Mouse (Mus musculus) heart, embryonic 10.5 days (tissue): Measurements from ENCODE around the gene Ctdsp1. TPM values are rescaled to one million over a fixed set of nuclear protein-coding genes. Genes with fewer than 3 reads are reported as not detected.
"Not testable (repeated sequence)": the region's sequence is repeated elsewhere in the genome, so short reads cannot be mapped to it uniquely, and the experiment has no call there.

ENCODE experiments used
- DNase-seq: peaks from one replicate; pipeline ENCODE4 v3.0.0-alpha.2; 2017; ENCODE audit warnings: low spot score
- H3K27ac ChIP-seq: fragments of 300-500 bp; sonication (generic); 2 replicates; pipeline ENCODE4 v1.5.1; 2016; ENCODE audit warnings: mild to moderate bottlenecking
- H3K27me3 ChIP-seq: fragments of 300-500 bp; sonication (generic); 2 replicates; pipeline ENCODE4 v1.6.1; 2016; ENCODE audit warnings: mild to moderate bottlenecking; ENCODE audit not compliant: poor library complexity, insufficient read depth, severe bottlenecking
- H3K36me3 ChIP-seq: fragments of 300-500 bp; sonication (generic); 2 replicates; pipeline ENCODE4 v1.6.1; 2016; ENCODE audit warnings: mild to moderate bottlenecking, moderate library complexity
- H3K4me1 ChIP-seq: fragments of 300-500 bp; sonication (generic); 2 replicates; pipeline ENCODE4 v1.6.1; 2016; ENCODE audit warnings: mild to moderate bottlenecking
- H3K4me3 ChIP-seq: fragments of 300-500 bp; sonication (generic); 2 replicates; pipeline ENCODE4 v1.5.1; 2016; ENCODE audit warnings: mild to moderate bottlenecking, moderate library complexity
- H3K9me3 ChIP-seq: fragments of 300-500 bp; sonication (generic); 2 replicates; pipeline ENCODE4 v1.6.1; 2016; ENCODE audit warnings: mild to moderate bottlenecking, moderate library complexity
- WGBS: fragments of 180-500 bp; shearing (Covaris S2); methylation state at CpG from one replicate; pipeline ENCODE4 v1.1.7; 2016; 5-methylcytosine and 5-hydroxymethylcytosine counted together
- polyA plus RNA-seq: library from polyadenylated mRNA; unstranded; fragments of >200 nt; fragmentation: Nextera tagmentation; extraction: Ambion mirVana; gene quantifications from 2 replicates; pipeline ENCODE4 v1.2.1, GENCODE M21; 2016

Gene Ctdsp1
- polyA plus RNA-seq, 1 experiment from 2014 or later = 69.2 TPM

DNA sequence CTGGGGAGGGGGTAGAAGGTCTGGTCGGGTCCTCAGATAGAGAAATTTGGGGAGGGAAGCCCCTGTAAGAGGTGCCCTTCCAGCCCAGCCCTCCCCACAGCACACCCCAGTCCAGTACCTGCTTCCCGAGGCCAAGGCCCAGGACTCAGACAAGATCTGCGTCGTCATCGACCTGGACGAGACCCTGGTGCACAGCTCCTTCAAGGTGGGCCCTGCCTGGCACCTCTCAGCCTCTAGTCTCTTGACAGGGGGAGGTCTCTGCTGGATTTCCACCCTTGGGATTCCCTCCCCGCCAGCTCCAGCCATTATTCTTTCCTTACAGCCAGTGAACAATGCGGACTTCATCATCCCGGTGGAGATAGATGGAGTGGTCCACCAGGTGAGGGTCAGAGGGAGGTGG lies 2.4 kb downstream of the Ctdsp1 start:
- DNase-seq = no peak
- no peaks in the 10 kb centered on the region for H3K9me3 ChIP-seq
- no peaks in the 10 kb centered on the region for H3K27me3 ChIP-seq
- peaks cover 58% of the 10 kb centered on the region for H3K4me1 ChIP-seq
- peaks cover 28% of the 10 kb centered on the region for H3K36me3 ChIP-seq
- WGBS = 89% methylated on average over 9 of the region's 9 CpGs
- H3K27ac ChIP-seq = peak overlapping the region; percentile 42; the same call in 1 of the 2 replicates
- H3K4me3 ChIP-seq = no peak overlapping the region

DNA sequence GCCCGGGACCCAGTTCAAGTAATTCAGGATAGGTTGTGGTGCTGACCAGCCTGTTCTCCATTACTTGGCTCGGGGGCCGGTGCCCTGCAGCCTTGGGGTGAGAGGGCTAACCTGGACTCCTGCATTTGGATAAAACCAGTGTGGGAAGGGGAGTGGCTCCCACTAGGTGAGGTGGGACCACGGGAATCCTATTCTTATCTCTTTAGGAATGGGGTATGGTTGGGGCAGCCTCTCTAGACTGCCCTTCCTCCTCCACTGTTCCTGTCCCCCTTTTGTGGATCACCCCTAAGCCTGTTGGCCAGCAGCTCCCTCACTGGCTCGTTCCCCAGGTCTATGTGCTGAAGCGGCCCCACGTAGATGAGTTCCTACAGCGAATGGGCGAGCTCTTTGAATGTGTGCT lies 3.0 kb downstream of the Ctdsp1 start:
- H3K27ac ChIP-seq = no peak overlapping the region
- H3K4me1 ChIP-seq = peaks cover 54% of the 10 kb centered on the region
- 87% methylated on average over 9 of the region's 9 CpGs for WGBS

DNA sequence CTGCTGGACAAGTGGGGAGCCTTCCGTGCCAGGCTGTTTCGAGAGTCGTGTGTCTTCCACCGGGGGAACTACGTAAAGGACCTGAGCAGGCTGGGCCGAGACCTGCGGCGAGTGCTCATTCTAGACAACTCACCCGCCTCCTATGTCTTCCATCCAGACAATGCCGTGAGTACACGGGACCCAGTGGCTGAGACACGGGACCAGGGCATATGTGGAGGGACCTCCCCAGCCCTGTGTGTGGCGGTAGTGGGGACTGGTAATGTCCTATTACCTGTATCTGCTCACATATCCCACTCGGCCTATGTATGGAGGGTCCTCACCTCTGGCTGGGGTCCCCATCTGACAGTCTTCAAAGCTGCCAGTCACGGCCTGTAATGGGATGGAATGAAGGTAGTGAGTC lies 3.5 kb downstream of the Ctdsp1 start:
- WGBS = 90% methylated on average over 15 of the region's 15 CpGs
- no peaks in the 10 kb centered on the region for H3K27me3 ChIP-seq
- no peaks in the 10 kb centered on the region for H3K9me3 ChIP-seq
- H3K4me3 ChIP-seq = no peak overlapping the region
- no peak for DNase-seq
- H3K27ac ChIP-seq = no peak overlapping the region
- peaks cover 28% of the 10 kb centered on the region for H3K36me3 ChIP-seq
- H3K4me1 ChIP-seq = peaks cover 49% of the 10 kb centered on the region

More for the DNA sequence above, 3.0 kb downstream of the Ctdsp1 start:
- no peak for DNase-seq
- Histone ChIP-seq H3K36me3 (peaks cover 28% of the 10 kb centered on the region), H3K9me3 (no peaks in the 10 kb centered on the region), H3K4me3 (no peak overlapping the region), H3K27me3 (no peaks in the 10 kb centered on the region)

DNA sequence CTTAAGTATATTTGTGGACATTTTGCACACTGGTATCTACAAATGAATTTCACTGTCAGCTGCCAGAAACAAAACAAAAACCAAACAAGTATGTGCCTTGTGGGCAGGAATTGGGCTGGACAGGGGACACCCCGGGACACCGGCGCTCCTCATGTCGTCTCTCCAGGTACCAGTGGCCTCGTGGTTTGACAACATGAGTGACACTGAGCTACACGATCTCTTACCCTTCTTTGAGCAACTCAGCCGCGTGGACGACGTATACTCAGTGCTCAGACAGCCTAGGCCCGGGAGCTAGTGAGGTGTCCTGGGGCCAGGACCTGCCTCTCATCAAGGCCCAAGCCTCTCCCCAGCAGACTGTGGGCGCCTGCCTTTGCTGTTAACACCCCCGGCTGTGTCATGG lies 4.0 kb downstream of the Ctdsp1 start:
- no peaks in the 10 kb centered on the region for H3K9me3 ChIP-seq
- peaks cover 28% of the 10 kb centered on the region for H3K36me3 ChIP-seq
- no peaks in the 10 kb centered on the region for H3K27me3 ChIP-seq
- WGBS = 81% methylated on average over 13 of the region's 13 CpGs
- no peak overlapping the region for H3K27ac ChIP-seq
- peaks cover 45% of the 10 kb centered on the region for H3K4me1 ChIP-seq
- no peak overlapping the region for H3K4me3 ChIP-seq
- DNase-seq = no peak

DNA sequence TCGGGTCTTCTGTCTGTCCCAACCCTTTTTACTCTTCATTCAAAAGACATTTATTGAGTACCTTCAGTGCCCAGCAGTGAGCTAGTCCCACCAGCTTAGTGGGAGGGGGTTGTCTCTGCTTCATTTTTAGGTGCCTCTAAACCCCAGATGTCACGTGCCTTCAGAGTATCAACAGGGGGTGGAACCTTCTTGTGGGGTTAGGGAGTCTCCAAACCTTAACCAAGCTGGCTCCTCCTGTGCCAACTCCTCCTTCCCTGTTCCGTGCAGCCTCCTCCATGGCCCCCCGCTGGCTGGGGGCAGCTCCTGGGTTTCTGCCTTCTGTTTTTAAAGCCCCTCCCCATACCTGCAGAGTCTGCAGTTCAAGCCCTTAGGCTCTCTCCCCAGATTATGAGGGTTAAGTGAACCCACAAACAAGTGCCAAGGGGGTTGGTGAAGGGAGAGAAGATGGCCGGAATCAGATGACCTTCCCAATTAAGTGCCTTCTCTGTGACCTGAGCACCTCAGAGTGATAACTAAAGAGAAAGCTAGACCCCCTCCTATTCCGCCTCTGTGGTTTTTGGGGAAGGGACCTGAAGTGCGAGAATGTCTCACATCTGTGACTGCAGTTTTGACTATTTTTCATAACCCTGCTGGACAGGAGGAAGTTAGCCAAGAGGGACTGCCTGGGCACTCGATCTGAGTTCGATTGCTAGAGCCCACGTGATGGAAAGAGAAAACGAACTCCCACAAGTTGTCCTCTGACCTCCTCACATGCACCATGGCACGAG lies 5.3 kb downstream of the Ctdsp1 start:
- peak overlapping the region; percentile 88 for H3K27ac ChIP-seq
- H3K4me1 ChIP-seq = peaks cover 41% of the 10 kb centered on the region
- not testable (repeated sequence) for H3K27me3 ChIP-seq, DNase-seq, H3K9me3 ChIP-seq
- H3K4me3 ChIP-seq = peak overlapping the region; percentile 57
- H3K36me3 ChIP-seq = peaks cover 28% of the 10 kb centered on the region
- whole genome bisulfite sequencing = 7% methylated on average over 12 of the region's 12 CpGs

DNA sequence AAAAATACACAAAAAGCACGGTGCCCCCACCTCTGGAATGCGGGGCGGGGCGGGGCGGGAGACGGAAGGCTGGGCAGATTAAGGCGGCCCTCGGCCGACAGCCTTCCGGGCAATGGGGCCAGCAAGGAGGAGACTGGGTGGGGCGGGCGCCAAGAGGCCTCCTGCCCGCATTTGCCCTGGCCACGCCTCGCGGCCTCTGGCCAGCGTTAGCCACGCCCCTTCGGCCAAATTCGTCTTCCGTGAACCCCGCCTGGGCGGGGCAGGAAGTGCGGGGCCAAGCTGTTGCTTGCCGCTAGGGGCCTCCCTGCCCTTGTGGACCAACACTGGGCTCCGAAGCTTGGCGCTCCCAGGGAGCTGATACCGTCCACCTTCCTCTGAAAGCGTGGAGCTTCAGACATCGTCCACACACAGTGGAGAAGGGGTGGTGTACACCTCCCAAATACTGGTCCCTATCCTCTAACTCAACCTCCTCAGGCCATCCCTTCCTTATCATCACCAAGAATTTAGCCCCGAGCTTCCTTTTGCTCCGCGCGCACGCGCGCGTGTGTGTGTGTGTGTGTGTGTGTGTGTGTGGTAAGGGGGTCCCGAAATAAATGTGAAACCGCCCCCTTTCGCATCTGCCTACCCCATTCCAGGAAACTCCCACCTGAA lies 6.1 kb downstream of the Ctdsp1 start:
- Histone ChIP-seq H3K36me3 (peaks cover 28% of the 10 kb centered on the region), H3K27ac (peak overlapping the region; percentile 88), H3K9me3 (no peaks in the 10 kb centered on the region), H3K4me3 (peak overlapping the region; percentile 57), H3K27me3 (no peaks in the 10 kb centered on the region), H3K4me1 (peaks cover 45% of the 10 kb centered on the region)
- WGBS = under 1% methylated on average over 41 of the region's 41 CpGs
- peak; percentile 99 for DNase-seq

DNA sequence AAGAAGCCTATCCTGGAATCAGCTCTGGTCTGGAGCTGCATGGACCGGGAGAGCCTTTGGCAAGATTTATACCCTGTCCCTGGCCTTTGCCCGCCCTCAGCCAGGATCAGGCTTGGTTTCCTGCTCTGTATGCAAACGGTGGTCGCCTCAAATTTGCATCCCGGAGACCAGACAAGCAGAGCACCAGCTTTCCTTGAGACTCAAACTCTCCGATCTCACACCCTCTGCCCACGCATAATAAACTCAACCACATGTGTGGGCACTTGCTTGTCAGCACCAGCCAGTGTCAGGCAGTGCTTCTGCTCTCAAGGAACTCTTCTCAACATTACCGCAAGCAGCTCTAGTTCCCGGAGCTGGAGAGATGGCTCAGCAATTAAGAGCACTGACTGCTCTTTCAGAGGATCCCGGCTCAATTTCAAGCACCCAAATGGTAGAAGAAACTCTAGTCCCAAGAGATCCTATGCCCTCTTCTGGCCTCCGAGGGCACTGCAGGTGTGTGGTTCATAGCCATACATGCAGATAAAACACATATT lies 6.7 kb downstream of the Ctdsp1 start:
- Histone ChIP-seq H3K4me3 (peak overlapping the region; percentile 57), H3K9me3 (no peaks in the 10 kb centered on the region), H3K4me1 (peaks cover 39% of the 10 kb centered on the region), H3K36me3 (peaks cover 28% of the 10 kb centered on the region), H3K27me3 (no peaks in the 10 kb centered on the region), H3K27ac (peak overlapping the region; percentile 88)
- 3% methylated on average over 11 of the region's 11 CpGs for WGBS
- peak; percentile 90 for DNase-seq

DNA sequence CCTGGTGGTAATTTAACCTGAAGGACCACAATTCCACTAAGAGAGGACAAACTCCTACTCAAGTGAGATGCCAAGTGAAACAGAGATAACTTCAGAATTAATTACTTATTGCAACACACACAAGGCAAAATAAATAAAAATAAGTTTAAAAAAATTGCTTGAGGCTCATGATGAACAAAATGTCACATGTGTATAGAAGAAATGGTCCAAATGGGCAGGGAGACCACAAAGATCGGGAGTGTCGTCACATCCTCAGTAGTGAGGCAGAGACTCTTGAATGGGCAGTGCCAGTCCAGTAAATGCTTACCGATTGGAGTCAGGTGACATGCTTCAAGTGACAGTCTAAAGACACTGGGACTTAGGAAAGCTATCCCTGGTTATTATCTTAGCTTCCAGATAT lies 9.2 kb downstream of the Ctdsp1 start:
- H3K27ac ChIP-seq = no peak overlapping the region
- peaks cover 19% of the 10 kb centered on the region; the same call in 1 of the 2 replicates for H3K4me1 ChIP-seq
- H3K9me3 ChIP-seq = no peaks in the 10 kb centered on the region
- WGBS = 84% methylated on average over 3 of the region's 3 CpGs
- H3K36me3 ChIP-seq = 0 out of 2 replicates have a peak, but pooled peaks cover 3% of the 10 kb centered on the region
- DNase-seq = no peak
- H3K27me3 ChIP-seq = no peaks in the 10 kb centered on the region
- H3K4me3 ChIP-seq = no peak overlapping the region

DNA sequence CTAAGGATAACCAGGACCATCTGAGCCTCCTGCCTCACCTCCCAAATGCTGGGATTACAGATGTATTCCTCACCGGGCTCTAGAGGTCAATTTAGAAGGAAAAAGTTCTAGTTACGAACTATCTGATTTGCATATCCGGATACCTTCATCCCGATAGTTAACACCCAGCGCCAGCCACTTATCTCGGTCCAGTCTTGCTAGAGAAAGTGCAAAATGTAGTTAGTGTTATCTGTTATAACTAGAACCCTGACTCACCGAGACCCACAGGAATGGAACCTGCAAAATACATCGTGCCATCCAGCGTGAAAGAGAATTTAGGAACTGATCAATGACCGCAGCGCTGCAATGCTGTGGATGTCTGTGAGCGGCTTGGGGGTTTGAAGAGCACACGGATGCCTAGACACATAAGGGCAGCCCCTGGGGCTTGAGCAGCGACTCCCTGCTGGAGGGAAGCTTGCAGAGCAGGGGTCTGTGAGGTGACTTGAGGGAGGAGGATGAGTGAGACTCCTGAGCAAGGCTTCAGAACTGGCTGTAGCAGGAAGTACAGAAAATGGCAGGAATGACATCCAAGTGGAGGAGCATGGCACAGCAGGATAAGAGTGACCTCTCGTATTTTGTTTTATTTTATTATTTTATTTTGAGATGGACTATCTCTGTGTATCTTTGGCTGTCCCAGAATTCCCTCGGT lies 9.8 kb downstream of the Ctdsp1 start:
- no peak for DNase-seq
- no peak overlapping the region for H3K27ac ChIP-seq
- peaks cover 19% of the 10 kb centered on the region; the same call in 1 of the 2 replicates for H3K4me1 ChIP-seq
- H3K4me3 ChIP-seq = peak overlapping the region; percentile 12; the same call in 1 of the 2 replicates
- no peaks in the 10 kb centered on the region for H3K27me3 ChIP-seq
- WGBS = 39% methylated on average over 16 of the region's 16 CpGs
- H3K36me3 ChIP-seq = no peaks in the 10 kb centered on the region
- no peaks in the 10 kb centered on the region for H3K9me3 ChIP-seq

DNA sequence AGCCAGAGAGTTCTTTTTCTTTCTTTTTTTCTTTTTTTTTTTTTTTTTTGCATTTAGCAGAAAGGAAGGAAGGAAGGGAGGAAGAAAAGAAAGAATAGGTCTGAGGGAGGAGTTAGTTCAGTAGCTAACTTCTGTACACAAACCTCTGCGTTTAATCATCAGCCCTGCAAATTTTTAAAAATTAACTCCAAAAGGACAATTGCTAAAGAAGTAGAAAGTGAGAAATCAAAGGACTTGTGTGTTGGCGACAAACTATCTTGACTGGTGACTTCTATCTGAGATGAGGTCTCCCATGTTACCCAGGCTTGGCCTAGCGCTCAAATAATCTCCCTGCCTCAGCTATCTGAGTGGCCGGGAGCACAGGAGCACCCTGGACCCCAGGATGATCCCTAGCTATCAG lies 12.9 kb downstream of the Ctdsp1 start:
- H3K4me1 ChIP-seq = peaks cover 17% of the 10 kb centered on the region
- no peaks in the 10 kb centered on the region for H3K27me3 ChIP-seq
- no peak for DNase-seq
- H3K9me3 ChIP-seq = no peaks in the 10 kb centered on the region
- no peak overlapping the region for H3K4me3 ChIP-seq
- no peaks in the 10 kb centered on the region for H3K36me3 ChIP-seq
- WGBS = 78% methylated on average over 4 of the region's 4 CpGs
- H3K27ac ChIP-seq = no peak overlapping the region

DNA sequence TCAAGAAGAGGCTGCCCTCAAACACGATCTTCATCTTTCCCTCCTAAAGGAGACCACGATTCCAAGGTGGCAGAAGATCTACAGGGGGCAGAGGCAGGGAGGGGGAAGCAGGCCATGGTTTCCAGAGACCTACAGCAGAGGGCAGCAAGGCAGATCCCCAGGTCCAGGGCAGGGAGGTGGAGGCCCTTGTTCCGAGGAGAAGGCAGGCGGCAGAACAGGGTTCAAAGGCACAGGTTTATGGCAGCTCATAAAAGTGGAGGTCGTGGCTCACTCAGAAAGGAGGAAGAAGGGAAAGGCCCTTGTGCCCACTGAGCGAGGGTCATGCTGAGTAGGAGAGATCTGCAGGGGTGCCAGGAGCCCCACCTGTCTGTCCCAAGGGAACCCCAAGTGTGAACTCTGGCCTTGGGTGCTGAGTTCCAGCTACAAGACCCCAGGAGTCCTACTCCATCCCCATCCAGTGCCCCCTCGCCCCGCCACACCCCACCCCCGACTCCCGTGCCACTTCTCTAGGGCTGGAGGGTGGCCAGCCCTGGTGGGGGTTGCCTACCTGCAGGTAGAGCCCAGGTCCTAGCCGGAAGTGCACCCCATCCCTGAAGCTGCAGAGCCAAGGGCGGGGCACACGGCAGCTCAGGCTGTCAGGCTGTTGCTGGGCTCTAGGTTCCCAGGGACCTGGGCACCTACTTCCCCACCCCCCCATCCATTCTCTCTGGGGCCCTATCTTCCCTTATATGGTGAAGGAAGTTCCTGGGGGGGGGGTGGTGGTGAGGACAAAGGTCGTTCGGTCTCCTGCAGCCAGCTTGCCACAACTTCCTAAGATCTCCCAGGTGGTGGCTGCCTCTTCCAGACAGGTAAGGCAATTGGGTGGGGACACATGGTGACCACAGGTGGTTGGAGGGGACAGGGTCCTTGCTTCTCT lies 17.5 kb downstream of the Ctdsp1 start, which contains the start of gene Vil1:
TSS of gene Vil1 (plus strand) at position 788 of the 916 bp plus-strand sequence.
- 58% methylated on average over 14 of the region's 15 CpGs for WGBS
- Histone ChIP-seq H3K27me3 (no peaks in the 10 kb centered on the region), H3K27ac (peak within 1 kb of the TSS; percentile 23; the same call in 1 of the 2 replicates), H3K4me3 (no peak within 1 kb of the TSS), H3K9me3 (no peaks in the 10 kb centered on the region), H3K36me3 (no peaks in the 10 kb centered on the region), H3K4me1 (peaks cover 10% of the 10 kb centered on the region)
- no peak for DNase-seq

DNA sequence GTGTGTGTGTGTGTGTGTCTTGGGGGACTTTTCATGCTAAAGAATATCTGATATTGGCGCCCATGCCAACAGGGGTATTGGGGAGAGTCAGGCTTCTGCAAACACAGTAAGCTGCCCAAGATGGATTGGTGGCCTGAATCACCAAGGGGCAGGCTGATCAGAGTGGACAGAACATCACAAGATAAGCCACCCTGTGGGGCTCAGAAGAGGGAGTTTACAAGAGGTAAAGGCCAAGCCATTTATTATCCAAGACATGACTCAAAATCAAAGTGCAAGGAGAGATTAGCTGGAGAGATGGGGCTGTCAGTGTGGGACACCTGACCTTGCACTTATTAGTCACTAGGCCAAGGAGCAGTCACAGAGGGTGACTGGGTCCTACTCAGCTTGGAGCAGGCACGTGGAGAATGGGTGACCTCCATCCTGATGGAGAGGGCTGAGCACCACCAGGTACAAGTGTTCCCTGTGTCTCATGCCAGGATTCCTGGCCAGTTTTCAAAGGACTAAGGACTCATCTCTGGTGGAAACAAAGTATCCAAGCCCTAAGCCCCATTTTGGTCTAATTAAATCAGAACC lies 20.5 kb downstream of the Ctdsp1 start:
- no peaks in the 10 kb centered on the region for H3K27me3 ChIP-seq
- H3K27ac ChIP-seq = no peak overlapping the region
- H3K9me3 ChIP-seq = no peaks in the 10 kb centered on the region
- no peak for DNase-seq
- H3K4me3 ChIP-seq = no peak overlapping the region
- WGBS = 63% methylated on average over 2 of the region's 2 CpGs
- H3K4me1 ChIP-seq = peaks cover 19% of the 10 kb centered on the region
- no peaks in the 10 kb centered on the region for H3K36me3 ChIP-seq
